Mouse (Mus musculus): ENCODE data around the gene Leng9. TPM values are rescaled to one million over a fixed set of nuclear protein-coding genes. Genes with fewer than 3 reads are reported as not detected.
A peak's percentile ranks its signal among the peaks of the same experiment; 100 is the strongest.
"Not testable (repeated sequence)": the region's sequence is repeated elsewhere in the genome, so short reads cannot be mapped to it uniquely, and the experiment has no call there.

The Leng9 gene
- polyA plus RNA-seq, 1 experiment = 0.73 TPM

DNA sequence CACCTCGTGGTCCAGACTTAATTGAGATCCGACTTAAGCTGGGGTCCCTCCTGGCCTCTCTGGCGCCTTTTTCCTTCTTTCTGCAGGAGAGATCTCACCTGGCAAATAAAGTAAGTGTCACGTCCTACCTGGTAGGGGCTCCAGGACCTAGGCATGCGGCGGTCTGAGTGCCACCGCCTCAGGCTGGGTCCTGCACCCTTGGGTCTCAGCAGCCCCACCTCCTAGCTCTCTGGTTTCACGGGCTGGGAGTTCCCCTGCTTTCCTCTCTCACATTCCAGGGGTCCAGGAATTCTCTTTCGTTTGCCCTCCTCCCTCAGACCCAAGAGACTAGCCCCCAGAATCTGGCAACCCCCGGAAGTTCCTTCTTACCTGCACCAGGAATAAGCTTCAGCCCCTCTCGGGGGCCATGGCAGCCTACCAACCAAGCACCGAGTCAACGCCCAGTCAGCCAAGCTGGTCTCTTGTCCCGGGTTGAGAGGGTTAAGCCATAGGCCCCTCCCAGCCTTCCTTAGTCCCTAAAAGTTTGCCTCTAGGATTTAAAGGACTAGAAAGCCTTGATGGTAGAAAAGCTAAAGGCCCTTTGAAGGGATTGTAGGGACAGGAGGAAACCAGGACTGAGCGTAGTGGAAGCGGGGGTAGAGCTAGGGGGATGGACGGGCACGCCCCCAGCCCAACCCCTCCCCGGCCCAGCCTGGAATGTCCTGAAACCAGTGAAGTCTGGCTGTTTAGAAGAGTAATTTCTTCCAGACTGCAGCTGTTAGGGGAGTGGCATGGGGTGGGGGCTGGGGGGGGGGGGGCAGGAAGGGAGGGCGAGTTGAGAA, 14.1 kb upstream of the Leng9 start, which contains the start of gene Cdc42ep5:
Gene Cdc42ep5 (minus strand): TSS at position 771 of the 821 bp plus-strand sequence.
- H3K4me3 ChIP-seq (ENCODE audit: low read depth, low read length) = peak within 1 kb of the TSS; percentile 43
- peak within 1 kb of the TSS; percentile 49 for H3K9ac ChIP-seq (ENCODE audit: low read depth, poor library complexity, severe bottlenecking)
- 0 out of 2 replicates have a peak, but pooled peaks have one; percentile 7 for TF ChIP-seq EP300 (IDR thresholded peaks at IDR 0.05; ENCODE audit: insufficient read depth, low read depth, low read length)
- TF ChIP-seq POLR2A (IDR thresholded peaks at IDR 0.05; ENCODE audit: insufficient read depth, low read length) = no peak
- no peak for TF ChIP-seq CTCF (IDR thresholded peaks at IDR 0.05; ENCODE audit: low read depth, low read length)
- no peaks in the 10 kb centered on the region for H3K9me3 ChIP-seq (replicated peaks; ENCODE audit: control insufficient read depth, insufficient read depth, low read length, poor library complexity, severe bottlenecking)
- no peaks in the 10 kb centered on the region for H3K36me3 ChIP-seq (ENCODE audit: control insufficient read depth, insufficient read depth, low read length, poor library complexity, severe bottlenecking)
- peak within 1 kb of the TSS; percentile 55; the same call in 1 of the 2 replicates for H3K27ac ChIP-seq (ENCODE audit: insufficient read depth, low read length)
- peaks cover 2% of the 10 kb centered on the region for H3K4me1 ChIP-seq (ENCODE audit: control insufficient read depth, insufficient read depth, low read length)
- no peaks in the 10 kb centered on the region for H3K27me3 ChIP-seq (ENCODE audit: control insufficient read depth, insufficient read depth, low read length, poor library complexity, severe bottlenecking)

DNA sequence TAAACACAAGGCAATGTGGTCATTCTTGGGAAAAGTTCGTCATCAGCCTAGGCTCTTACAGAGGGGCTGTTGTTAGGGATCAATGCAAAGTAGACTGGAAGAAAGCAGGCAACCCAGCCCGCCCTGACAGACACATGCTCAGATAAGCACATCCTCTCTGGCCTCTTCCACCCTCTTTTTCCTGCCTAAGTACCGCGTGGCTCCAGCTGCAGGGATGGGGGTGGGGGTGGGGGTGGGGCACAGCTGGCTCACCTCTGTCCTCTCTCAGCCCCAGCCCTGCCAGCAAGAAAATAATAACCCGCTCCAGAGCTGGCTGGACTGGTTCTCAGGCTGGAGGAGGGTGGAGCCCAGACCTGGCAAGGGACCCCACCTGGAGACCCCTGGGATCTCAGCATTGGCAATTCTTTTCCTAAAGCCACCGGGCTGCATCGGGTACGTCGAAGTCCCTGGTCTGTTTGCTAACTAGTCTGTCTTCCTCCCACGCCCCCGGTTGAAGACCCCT, 13.4 kb upstream of the Leng9 start:
- no peaks in the 10 kb centered on the region for H3K27me3 ChIP-seq (ENCODE audit: control insufficient read depth, insufficient read depth, low read length, poor library complexity, severe bottlenecking)
- TF ChIP-seq CTCF (IDR thresholded peaks at IDR 0.05; ENCODE audit: low read depth, low read length) (no peak), POLR2A (IDR thresholded peaks at IDR 0.05; ENCODE audit: insufficient read depth, low read length) (no peak)
- no peak overlapping the region; the same call in 1 of the 2 replicates for H3K27ac ChIP-seq (ENCODE audit: insufficient read depth, low read length)

DNA sequence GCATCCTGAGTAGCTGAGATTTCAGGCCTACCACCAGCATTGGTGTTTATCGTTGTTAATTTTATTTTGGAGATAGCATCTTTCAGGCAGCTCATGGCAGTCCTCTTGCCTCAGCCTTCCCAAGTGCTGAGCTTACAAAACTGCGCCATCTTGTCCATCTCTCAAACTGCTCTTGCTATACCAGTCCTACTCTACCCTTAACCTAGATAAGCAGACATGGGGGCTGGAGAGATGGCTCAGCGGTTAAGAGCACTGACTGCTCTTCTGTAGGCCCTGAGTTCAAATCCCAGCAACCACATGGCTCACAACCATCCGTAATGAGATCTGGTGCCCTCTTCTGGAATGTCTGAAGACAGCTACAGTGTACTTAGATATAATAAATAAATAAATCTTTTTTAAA, 11.4 kb upstream of the Leng9 start:
- not testable (repeated sequence) for H3K36me3 ChIP-seq (ENCODE audit: control insufficient read depth, insufficient read depth, low read length, poor library complexity, severe bottlenecking); H3K9me3 ChIP-seq (replicated peaks; ENCODE audit: control insufficient read depth, insufficient read depth, low read length, poor library complexity, severe bottlenecking); H3K4me1 ChIP-seq (ENCODE audit: control insufficient read depth, insufficient read depth, low read length); H3K9ac ChIP-seq (ENCODE audit: low read depth, poor library complexity, severe bottlenecking); H3K27ac ChIP-seq (ENCODE audit: insufficient read depth, low read length); H3K27me3 ChIP-seq (ENCODE audit: control insufficient read depth, insufficient read depth, low read length, poor library complexity, severe bottlenecking); H3K4me3 ChIP-seq (ENCODE audit: low read depth, low read length)

More for the DNA sequence above, 13.4 kb upstream of the Leng9 start:
- Histone ChIP-seq H3K4me1 (ENCODE audit: control insufficient read depth, insufficient read depth, low read length) (peaks cover 2% of the 10 kb centered on the region), H3K36me3 (ENCODE audit: control insufficient read depth, insufficient read depth, low read length, poor library complexity, severe bottlenecking) (no peaks in the 10 kb centered on the region), H3K4me3 (ENCODE audit: low read depth, low read length) (peak overlapping the region; percentile 43), H3K9ac (ENCODE audit: low read depth, poor library complexity, severe bottlenecking) (peak overlapping the region; percentile 49), H3K9me3 (replicated peaks; ENCODE audit: control insufficient read depth, insufficient read depth, low read length, poor library complexity, severe bottlenecking) (no peaks in the 10 kb centered on the region)

DNA sequence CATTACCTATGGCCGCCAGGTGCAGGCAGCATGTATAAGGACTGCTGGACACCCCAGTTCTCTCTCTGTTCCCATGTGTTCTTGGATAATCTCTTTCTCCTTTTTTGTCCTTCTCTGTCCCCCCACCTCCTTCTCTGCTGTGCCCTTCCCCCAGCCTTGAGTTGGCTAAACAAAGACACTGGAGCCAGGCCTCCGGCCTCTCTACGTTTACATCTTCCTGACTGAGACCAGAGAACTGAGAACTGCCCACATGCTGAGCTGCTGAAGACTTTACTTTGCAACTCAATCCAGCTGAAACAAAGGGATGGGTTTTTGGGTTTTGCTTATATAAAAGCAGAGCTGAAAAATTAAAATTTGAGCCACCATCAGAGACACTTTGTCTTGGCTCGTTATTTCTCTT, 4.8 kb upstream of the Leng9 start:
- H3K9me3 ChIP-seq (replicated peaks; ENCODE audit: control insufficient read depth, insufficient read depth, low read length, poor library complexity, severe bottlenecking) = no peaks in the 10 kb centered on the region
- no peak overlapping the region for H3K4me3 ChIP-seq (ENCODE audit: low read depth, low read length)
- H3K27me3 ChIP-seq (ENCODE audit: control insufficient read depth, insufficient read depth, low read length, poor library complexity, severe bottlenecking) = no peaks in the 10 kb centered on the region
- H3K36me3 ChIP-seq (ENCODE audit: control insufficient read depth, insufficient read depth, low read length, poor library complexity, severe bottlenecking) = no peaks in the 10 kb centered on the region
- peak overlapping the region; percentile 94 for H3K27ac ChIP-seq (ENCODE audit: insufficient read depth, low read length)
- TF ChIP-seq EP300 (IDR thresholded peaks at IDR 0.05; ENCODE audit: insufficient read depth, low read depth, low read length) = peak; percentile 76
- TF ChIP-seq POLR2A (IDR thresholded peaks at IDR 0.05; ENCODE audit: insufficient read depth, low read length) = no peak
- no peak overlapping the region for H3K9ac ChIP-seq (ENCODE audit: low read depth, poor library complexity, severe bottlenecking)
- peaks cover 3% of the 10 kb centered on the region for H3K4me1 ChIP-seq (ENCODE audit: control insufficient read depth, insufficient read depth, low read length)

DNA sequence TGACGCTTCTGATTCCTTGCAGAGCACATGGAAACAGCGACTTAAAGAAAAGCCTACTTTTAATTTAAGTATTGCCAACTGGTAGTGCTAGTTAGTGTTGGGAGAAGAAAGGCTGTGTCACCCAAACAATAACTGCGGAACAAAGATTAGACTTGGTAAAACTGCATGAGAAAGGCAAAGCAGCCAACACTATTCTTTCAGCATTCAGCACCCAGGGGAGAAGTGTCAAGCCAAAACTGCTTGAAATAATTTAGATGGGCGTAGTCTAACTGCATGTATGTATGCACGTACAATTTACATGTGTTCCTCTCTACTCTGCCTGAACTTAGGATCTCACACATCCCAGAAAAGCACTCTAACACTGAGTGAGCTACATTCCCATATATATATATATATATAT, 4.2 kb upstream of the Leng9 start:
- H3K27ac ChIP-seq (ENCODE audit: insufficient read depth, low read length) = no peak overlapping the region
- no peak overlapping the region for H3K9ac ChIP-seq (ENCODE audit: low read depth, poor library complexity, severe bottlenecking)
- TF ChIP-seq EP300 (IDR thresholded peaks at IDR 0.05; ENCODE audit: insufficient read depth, low read depth, low read length) = no peak
- no peak for TF ChIP-seq CTCF (IDR thresholded peaks at IDR 0.05; ENCODE audit: low read depth, low read length)
- no peak for TF ChIP-seq POLR2A (IDR thresholded peaks at IDR 0.05; ENCODE audit: insufficient read depth, low read length)
- H3K27me3 ChIP-seq (ENCODE audit: control insufficient read depth, insufficient read depth, low read length, poor library complexity, severe bottlenecking) = no peaks in the 10 kb centered on the region
- H3K36me3 ChIP-seq (ENCODE audit: control insufficient read depth, insufficient read depth, low read length, poor library complexity, severe bottlenecking) = no peaks in the 10 kb centered on the region
- no peak overlapping the region for H3K4me3 ChIP-seq (ENCODE audit: low read depth, low read length)
- H3K4me1 ChIP-seq (ENCODE audit: control insufficient read depth, insufficient read depth, low read length) = peaks cover 3% of the 10 kb centered on the region
- H3K9me3 ChIP-seq (replicated peaks; ENCODE audit: control insufficient read depth, insufficient read depth, low read length, poor library complexity, severe bottlenecking) = no peaks in the 10 kb centered on the region

DNA sequence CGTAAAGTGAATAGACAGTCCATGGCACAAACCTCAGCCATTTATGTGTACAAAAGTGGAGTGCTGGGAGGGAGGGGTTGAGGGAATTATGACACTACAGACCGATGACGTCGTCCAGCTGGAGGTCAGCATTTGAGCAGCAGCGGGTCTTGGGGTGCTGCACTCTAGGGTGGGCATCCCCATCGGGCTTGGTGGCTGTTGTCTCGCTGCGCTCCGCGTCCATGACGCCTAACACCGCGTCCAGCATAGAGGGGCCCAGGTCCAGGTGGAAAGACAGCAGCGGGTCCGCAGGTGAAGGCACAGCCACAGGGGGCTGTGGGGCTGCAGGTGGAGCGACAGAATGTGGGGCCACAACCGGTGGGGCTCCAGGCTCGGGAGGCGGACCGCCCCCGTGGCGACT, 1.1 kb upstream of the Leng9 start:
- Histone ChIP-seq H3K4me1 (ENCODE audit: control insufficient read depth, insufficient read depth, low read length) (peaks cover 3% of the 10 kb centered on the region), H3K9ac (ENCODE audit: low read depth, poor library complexity, severe bottlenecking) (0 out of 2 replicates have a peak overlapping the region, but pooled peaks have one; percentile 6), H3K27ac (ENCODE audit: insufficient read depth, low read length) (no peak overlapping the region), H3K36me3 (ENCODE audit: control insufficient read depth, insufficient read depth, low read length, poor library complexity, severe bottlenecking) (peaks cover 8% of the 10 kb centered on the region; the same call in 1 of the 2 replicates), H3K4me3 (ENCODE audit: low read depth, low read length) (peak overlapping the region; percentile 38), H3K27me3 (ENCODE audit: control insufficient read depth, insufficient read depth, low read length, poor library complexity, severe bottlenecking) (no peaks in the 10 kb centered on the region), H3K9me3 (replicated peaks; ENCODE audit: control insufficient read depth, insufficient read depth, low read length, poor library complexity, severe bottlenecking) (no peaks in the 10 kb centered on the region)
- TF ChIP-seq POLR2A (IDR thresholded peaks at IDR 0.05; ENCODE audit: insufficient read depth, low read length) (no peak), CTCF (IDR thresholded peaks at IDR 0.05; ENCODE audit: low read depth, low read length) (no peak), EP300 (IDR thresholded peaks at IDR 0.05; ENCODE audit: insufficient read depth, low read depth, low read length) (no peak)

Data from ES-Bruce4 (cell line).